Mouse (Mus musculus): Measurements from ENCODE around the gene Cmss1.

The Cmss1 gene

DNA sequence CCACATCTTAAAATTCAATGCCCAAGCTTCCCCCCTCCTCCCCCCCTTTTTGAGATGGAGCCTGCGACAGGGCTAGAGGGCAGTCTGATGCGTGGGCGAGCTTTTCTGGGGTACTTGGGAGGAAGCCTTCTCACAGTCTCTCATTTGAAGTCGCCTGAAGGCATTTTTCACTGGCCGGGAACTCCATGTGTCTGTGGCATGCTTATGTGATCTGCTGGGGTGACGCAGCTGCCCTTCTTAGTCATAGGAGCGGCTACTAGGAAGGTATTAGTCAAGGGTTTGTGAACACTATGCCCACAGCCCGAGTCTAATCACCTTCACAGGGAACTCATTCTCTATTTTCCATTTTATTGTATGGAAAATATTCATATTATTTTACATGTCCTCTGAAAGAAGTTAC, 325.2 kb downstream of the Cmss1 start:
- DNase-seq = no peak

- DNase-seq = no peak
These were observed 326.1 kb downstream of the Cmss1 start for GRCm38 (mm10) chr16:57280221-57281217.

DNA sequence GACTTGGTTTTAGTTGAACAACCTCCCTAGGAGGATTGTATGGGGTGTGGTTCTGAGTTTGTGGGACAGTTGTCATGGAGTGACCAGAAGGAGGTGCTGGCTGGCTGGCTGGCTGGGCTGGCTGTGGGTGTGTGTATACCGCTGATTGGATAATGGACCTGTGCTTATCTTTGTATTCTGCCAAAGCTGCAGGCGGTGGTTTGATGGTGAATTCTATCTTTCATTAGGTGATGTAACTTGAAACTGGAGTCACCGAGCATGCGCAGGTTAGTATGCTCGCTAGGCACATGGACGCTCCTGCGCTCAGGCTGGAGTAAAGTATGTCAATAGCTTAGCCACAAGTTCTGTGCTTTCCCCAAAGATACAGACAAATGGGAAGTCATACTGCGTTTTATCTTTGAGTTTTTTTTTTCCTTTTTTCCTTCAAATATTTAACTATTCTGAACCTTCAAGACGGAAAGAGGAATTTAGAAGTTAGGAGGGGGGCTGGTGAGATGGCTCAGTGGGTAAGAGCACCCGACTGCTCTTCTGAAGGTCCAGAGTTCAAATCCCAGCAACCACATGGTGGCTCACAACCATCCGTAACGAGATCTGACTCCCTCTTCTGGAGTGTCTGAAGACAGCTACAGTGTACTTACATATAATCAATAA, 327.6 kb downstream of the Cmss1 start:
- no peak for DNase-seq

DNA sequence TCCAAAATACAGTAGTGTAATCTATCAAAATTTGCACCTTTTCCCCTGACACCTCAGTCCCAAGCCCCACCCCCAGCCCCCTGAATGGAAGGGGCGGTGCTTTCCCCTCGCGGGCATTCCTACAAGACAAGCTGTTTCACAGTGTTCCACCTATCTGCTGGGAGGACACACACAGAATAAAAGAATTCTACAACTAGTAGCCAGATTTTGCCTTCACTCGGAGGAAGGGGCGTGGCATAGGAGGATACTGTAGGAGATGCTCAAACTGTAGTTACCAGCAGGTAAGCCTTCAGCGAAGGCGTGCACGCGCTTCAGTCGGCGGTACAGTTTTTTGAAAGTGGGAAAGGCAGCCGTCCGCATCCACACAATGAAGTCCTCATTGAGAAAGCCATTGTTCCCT, 336.9 kb downstream of the Cmss1 start:
- no peak for DNase-seq

DNA sequence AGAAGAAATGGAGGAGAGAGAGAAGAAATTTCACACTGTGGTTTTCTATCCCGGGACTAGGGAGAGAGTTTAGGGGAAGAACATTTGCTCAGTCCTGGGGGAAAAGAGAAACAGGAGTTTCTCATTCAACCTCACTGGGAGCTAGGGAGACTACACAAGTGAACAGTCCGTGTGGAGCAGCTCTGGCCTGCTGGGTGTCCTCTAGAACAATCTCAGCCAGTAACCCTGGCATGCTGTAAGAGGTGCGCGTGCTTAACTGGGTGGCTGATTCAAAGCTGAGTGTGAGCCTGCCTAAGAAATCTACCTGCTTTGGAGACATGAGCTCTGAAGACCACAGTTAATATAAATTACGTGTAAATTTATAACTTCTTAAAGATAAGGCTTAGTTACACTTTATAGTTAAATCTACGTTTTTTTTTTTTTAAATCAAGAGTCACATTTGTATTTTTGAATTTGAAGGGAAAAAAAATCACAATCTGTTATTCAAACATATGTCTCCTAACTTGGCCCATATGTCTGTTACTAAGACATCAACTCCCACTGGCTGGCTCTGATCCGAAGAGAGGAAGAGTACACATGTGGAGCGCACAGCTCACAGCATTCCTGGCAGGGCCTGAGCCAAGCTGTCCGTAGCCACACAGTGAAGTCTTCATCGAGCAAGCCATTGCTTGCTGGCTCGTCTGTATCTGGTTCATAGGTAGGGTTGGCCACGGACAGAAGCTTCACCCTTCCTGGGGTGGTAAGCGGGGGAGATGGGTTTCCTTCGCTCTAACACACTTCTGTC, 338.4 kb downstream of the Cmss1 start:
- DNase-seq = no peak

DNA sequence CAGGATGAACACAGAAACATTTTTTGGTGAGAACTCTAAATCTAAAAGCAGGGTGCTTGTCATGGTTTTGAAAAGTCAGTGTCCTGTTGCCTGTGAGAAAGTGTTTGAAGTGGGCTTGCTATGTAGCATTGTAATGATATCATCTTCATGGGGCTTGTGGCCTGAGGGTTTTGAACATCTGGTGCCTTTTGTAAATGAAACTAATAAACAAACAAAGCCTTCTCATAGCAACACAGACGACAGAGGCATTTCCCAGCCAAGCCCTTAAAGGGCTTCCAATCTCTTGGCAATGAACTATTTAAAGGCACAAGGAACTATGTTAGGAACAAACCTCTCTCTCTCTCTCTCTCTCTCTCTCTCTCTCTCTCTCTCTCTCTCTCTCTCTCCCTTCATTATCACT, 339.6 kb downstream of the Cmss1 start:
- DNase-seq = peak; percentile 50

DNA sequence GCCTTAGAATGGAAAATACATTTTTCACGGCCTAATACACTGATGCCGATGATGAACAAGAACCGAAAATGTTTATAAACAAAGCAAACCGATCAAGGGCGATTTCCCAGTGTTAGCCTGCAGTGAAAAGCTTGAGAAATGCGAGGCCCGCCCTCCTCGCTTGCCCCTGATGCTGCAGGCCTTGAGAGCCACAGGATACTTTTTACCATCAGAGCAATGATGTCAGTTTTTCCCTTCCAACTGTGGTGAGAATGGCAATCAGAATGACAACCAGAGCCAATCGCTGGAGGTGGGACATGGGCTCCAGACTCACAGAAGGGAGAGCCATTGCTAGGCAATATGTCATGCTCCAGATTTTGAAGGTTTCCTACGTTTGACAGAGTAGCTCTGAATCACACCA, 346.5 kb downstream of the Cmss1 start:
- DNase-seq = no peak

- DNase-seq = no peak
These were observed 347.1 kb downstream of the Cmss1 start for GRCm38 (mm10) chr16:57259356-57260083.

All from lung, postnatal 14 days (tissue).